Mouse (Mus musculus) c-Kit-positive CD71-negative TER-119-negative erythroid progenitor cells, embryonic 14.5 days (primary cell): ENCODE data around the gene Kirrel3.

Source experiments
- DNase-seq: peaks from one replicate; pipeline ENCODE4 v3.0.0-alpha.2; 2013; ENCODE audit warnings: low read depth

The Kirrel3 gene

DNA sequence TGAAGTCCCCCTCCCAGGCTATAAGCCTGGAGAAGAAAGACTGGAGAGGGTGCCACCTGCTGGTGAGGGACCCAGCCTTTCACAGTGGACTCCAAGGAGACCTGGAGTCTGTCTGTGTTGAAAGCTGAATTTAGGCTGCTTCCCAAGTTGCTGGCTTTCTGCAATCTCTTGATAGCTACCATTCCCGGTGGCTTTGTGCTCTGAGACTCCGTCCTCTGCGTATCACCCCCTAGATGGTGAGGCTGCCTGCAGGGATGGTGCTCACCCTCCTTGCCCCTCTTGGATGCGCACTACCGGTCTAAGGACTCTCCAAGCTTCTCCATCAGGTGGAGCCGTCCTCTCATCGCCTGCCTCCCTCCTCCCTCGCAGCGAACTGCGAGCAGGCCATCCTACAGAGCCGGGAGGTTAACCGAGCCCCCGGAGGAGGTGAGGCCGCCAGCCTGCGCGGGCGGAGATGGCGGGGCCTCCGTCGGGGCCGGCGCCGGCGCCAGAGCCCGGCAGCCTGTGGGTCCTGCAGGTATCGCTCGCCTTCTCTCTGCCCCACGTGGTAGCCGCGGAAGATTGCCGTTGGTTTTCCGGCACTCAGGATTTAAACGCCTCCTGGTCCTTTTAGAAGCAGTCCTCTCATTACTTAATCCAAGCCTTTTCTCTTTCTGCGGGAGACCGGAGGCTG lies at the start of gene Kirrel3:
Gene Kirrel3 (plus strand): TSS at position 136 of the 673 bp plus-strand sequence.
- DNase-seq = no peak

- no peak for DNase-seq
Observed at GRCm38 (mm10) chr9:34440721-34441120, 45.0 kb upstream of the Kirrel3 start.

DNA sequence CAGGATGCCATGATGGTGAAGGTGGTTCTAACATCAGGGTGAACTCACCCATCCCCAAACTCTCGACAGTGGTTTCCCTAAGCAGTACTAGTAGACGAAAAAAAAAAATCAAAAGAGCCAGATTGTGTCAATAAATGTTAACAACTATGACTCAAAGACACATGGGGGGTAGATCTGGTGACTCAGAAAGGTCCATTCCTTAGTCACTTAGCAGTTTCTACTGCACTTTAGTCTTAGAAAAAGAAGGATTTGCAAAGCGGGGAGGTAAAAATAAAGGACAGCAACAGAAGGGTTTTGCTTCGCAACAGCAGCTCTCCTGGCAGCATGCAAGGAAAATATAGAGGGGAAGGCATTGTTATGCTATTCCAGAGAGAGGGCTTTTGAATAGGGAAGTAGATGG lies 41.7 kb upstream of the Kirrel3 start:
- no peak for DNase-seq

DNA sequence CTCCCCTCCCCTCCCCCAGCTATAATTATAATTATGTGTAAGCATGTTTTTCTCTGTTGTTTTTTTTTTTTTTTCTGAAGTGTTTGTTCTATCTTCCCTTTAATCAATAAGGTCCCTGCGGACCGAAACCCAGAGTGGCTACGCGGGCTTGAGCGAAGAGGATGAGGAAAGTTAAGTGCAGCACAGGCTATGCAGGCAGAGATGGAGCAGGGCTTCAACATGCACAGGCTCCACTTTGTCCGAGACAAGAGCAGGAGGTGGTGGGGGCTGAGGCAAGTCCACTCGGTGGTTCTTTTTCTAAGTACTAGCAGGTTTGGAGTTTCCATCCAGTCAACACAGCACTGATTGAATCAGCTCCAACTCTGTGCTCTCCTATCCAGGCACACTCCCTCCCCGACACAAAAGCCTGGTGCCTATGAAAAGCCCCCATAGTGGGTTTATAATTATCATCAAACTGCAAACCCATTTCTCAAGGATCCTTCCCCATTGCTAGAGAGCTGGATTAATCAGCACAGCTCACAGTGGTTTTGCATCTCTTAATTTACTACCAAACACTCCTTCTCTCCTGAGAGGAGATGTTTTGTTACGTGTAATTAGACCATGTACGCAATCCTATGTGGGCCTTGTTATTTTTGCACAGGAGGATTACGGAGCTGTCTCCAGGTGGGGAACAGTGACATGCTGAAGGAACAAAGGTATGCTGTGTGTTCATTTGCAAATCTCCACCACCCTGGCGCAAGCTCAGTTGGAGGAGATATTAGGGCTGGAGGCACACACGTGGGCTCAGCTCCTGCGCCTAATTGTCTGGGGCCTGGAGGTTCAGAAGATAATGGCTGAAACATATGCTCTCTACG lies 39.0 kb upstream of the Kirrel3 start:
- DNase-seq = no peak

DNA sequence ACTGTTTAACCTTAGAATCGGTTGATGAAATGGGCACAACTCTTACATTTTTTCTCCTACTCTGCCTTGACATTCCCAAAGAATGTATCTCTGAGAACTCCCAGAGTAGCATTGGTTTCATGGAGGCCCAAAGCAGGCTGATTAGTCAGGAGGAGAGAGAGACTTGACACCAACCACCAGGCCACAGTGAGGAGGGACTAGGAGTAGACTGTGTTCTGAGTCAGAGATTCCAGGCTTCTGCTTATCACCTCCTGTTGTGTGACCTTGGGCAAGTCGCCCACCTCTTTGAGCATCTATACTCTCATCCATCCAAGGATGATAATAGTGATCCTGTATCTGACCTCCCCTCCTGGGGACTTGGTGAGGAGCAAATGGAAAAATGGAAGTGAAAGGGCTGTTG lies 38.0 kb upstream of the Kirrel3 start:
- DNase-seq = no peak

- no peak for DNase-seq
Observed at GRCm38 (mm10) chr9:34448467-34448866, 37.2 kb upstream of the Kirrel3 start.

DNA sequence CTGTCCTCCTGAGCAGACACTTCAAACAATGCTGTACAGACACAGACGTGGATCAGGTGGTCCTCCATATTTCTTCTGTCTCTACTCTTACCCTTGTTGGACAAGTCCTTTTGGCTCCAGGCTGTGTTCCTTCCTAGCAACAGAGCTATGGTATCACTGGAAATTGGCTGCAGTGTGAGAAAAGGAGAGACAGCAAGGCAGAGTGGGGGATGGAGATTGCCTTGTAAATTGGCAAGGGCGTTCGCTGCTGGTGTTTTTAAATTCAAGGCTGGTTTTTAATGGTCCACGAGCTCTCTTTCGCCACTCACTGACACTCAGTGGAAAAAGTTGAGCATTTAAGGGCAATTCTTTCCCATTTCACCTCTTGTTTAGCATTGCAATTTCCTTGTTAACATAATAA lies 27.5 kb upstream of the Kirrel3 start:
- no peak for DNase-seq

GRCm38 (mm10) chr9:34459968-34460367 lies 25.7 kb upstream of the Kirrel3 start:
- DNase-seq = no peak

GRCm38 (mm10) chr9:34463666-34464065 lies 22.0 kb upstream of the Kirrel3 start:
- no peak for DNase-seq

GRCm38 (mm10) chr9:34466058-34466457 lies 19.6 kb upstream of the Kirrel3 start:
- no peak for DNase-seq

- no peak for DNase-seq
Observed at GRCm38 (mm10) chr9:34469180-34469579, 16.5 kb upstream of the Kirrel3 start.

- DNase-seq = no peak
Observed at GRCm38 (mm10) chr9:34476206-34476605, 9.5 kb upstream of the Kirrel3 start.

DNA sequence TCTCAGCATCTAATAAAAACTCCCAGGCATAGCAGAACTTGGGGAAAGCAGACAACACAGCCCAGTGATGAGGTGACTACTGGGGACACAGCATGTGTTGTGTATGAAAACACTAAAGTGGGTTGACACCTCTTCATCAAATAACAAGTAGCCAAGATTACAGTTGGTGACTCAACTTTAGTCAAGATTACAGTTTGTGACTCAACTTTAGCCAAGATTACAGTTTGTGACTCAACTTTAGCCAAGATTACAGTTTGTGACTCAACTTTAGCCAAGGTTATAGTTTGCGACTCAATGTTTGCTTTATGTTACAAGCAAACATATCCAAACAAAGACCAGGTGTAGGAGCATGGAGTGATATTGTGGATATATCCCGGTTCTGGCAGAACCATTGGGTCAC lies 7.2 kb upstream of the Kirrel3 start:
- no peak for DNase-seq

DNA sequence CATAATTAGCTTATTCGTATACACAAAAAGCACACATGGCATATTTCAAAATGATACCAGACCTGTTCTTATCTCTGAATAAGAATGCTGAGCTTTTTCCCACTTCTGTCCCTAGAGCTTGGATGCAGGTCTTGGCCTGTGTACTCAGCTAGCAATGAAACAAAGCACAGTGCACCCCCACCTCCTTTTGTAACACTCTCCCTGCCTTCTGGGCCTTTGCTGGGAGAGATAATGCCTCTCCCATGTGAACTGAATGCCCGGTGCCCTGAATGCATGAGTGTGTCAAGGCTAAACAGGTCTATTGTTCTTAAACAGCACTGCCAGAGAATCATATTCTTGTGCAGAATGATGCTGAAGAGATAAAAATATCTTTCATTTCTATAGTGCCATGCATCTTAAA lies 2.5 kb upstream of the Kirrel3 start:
- DNase-seq = no peak

GRCm38 (mm10) chr9:34484665-34485064 lies 1.0 kb upstream of the Kirrel3 start:
- no peak for DNase-seq

DNA sequence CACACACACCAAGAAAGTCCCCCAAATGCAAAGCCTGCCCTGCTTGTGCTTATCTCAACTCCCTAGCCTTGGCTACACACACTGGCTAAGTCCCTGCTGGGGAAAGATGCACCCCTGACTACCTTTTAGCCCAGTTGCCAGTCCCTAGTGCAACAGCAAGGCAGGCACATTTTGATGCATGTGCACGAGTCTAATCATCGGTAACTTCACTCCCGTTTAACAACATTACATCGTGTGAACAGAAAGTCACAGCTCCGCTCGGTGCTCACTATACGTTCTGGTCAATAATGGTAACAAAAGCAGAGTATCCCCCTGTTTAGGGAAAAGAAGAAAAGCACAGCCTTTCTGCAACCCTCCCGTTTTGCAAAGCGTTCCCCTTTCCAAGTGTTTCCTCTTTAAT lies 2.6 kb downstream of the Kirrel3 start:
- no peak for DNase-seq

DNA sequence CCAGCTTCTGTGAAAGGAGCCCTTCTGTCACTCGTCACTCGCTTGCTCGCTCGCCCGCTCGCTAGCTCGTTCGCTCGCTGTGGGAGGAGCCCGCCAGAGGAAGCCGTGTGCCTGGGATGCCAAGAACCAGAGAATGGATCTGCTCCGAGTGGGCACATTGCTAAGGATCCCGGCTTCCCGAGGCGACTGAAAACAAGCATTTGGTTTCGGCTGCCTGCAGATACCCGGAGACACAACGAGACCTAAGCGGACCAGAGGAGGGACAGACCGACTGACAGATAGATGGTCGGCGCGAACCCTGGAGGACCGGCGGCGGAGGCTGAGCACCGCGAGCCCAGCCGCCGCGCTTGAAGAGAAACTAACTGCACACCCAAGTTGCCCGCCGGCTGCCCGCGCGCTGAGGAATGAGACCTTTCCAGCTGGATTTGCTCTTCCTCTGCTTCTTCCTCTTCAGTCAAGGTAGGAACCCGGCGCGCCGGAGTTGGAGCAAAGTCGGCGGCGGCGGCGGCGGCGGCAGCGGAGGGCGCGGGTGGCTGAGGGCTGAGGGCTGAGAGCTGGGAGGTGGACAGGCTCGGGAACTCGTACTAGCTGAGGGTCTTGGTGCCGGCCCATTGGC lies 3.1 kb downstream of the Kirrel3 start:
- no peak for DNase-seq

GRCm38 (mm10) chr9:34489316-34489710 lies 3.6 kb downstream of the Kirrel3 start:
- DNase-seq = no peak

GRCm38 (mm10) chr9:34489760-34490159 lies 4.1 kb downstream of the Kirrel3 start:
- DNase-seq = no peak

- DNase-seq = no peak
Observed at GRCm38 (mm10) chr9:34492121-34492520, 6.4 kb downstream of the Kirrel3 start.

- DNase-seq = no peak
Observed at GRCm38 (mm10) chr9:34493571-34493970, 7.9 kb downstream of the Kirrel3 start.

GRCm38 (mm10) chr9:34498126-34498525 lies 12.4 kb downstream of the Kirrel3 start:
- DNase-seq = no peak

GRCm38 (mm10) chr9:34498651-34499050 lies 13.0 kb downstream of the Kirrel3 start:
- peak; percentile 22 for DNase-seq
